Comparison of ENCODE assay signal across 7 mouse cellular contexts in genomic region chrX:170841108-170841507, GRCm38 (mm10).
A peak's percentile ranks its signal among the peaks of the same experiment; 100 is the strongest.
DNase-seq lines count a peak whose midpoint lies in the region; ATAC-seq and TF ChIP-seq lines count a peak whose summit lies in the region.
"Not testable (repeated sequence)": the region's sequence is repeated elsewhere in the genome, so short reads cannot be mapped to it uniquely, and the experiment has no call there.

No protein-coding gene starts in this region.

- not testable (repeated sequence) for TF ChIP-seq EP300 in liver, postnatal 0 days (IDR thresholded peaks at IDR 0.05; ENCODE audit: low read depth)

- not testable (repeated sequence) for H3K9ac ChIP-seq in hindbrain, postnatal 0 days (replicated peaks; ENCODE audit: low read length); liver, postnatal 0 days (replicated peaks); midbrain, embryonic 11.5 days (ENCODE audit: low read length)

- H3K9me3 ChIP-seq in hindbrain, postnatal 0 days (ENCODE audit: low read length); liver, postnatal 0 days (ENCODE audit: low read length): not testable (repeated sequence)
- peaks cover 20% of the 10 kb centered on the region for H3K9me3 ChIP-seq in megakaryocyte, embryonic 14.5 days
- peaks cover 14% of the 10 kb centered on the region for H3K9me3 ChIP-seq in midbrain, embryonic 11.5 days (ENCODE audit: control insufficient read depth, low read length)

- not testable (repeated sequence) for H3K27me3 ChIP-seq in hindbrain, postnatal 0 days (ENCODE audit: insufficient read depth, low read length); liver, postnatal 0 days (ENCODE audit: insufficient read depth, low read length); megakaryocyte, embryonic 14.5 days (replicated peaks); midbrain, embryonic 11.5 days (ENCODE audit: control insufficient read depth, insufficient read depth, low read length)

- not testable (repeated sequence) for H3K27ac ChIP-seq in hindbrain, postnatal 0 days; liver, postnatal 0 days (ENCODE audit: low read depth); midbrain, embryonic 11.5 days (ENCODE audit: low read depth, low read length)

- not testable (repeated sequence) for TF ChIP-seq CTCF in hindbrain, postnatal 0 days (IDR thresholded peaks at IDR 0.05; ENCODE audit: low read depth); liver, postnatal 0 days (IDR thresholded peaks at IDR 0.05; ENCODE audit: low read depth)

- 70% methylated on average over 5 of the region's 5 CpGs for WGBS in hindbrain, postnatal 0 days
- WGBS in liver, postnatal 0 days (ENCODE audit: insufficient replicate concordance): 53% methylated on average over 5 of the region's 5 CpGs
- 71% methylated on average over 5 of the region's 5 CpGs for WGBS in midbrain, embryonic 11.5 days

- not testable (repeated sequence) for H3K36me3 ChIP-seq in hindbrain, postnatal 0 days (ENCODE audit: insufficient read depth, low read length); liver, postnatal 0 days (replicated peaks; ENCODE audit: insufficient read depth, low read length); megakaryocyte, embryonic 14.5 days (replicated peaks; ENCODE audit: low read length); midbrain, embryonic 11.5 days (ENCODE audit: control insufficient read depth, insufficient read depth, low read length)

- ATAC-seq in hindbrain, postnatal 0 days; liver, postnatal 0 days; midbrain, embryonic 11.5 days (ENCODE audit: low FRiP score): not testable (repeated sequence)

- H3K4me1 ChIP-seq in hindbrain, postnatal 0 days (ENCODE audit: insufficient read depth, low read length); liver, postnatal 0 days (ENCODE audit: insufficient read depth); megakaryocyte, embryonic 14.5 days; midbrain, embryonic 11.5 days (ENCODE audit: control insufficient read depth, insufficient read depth, low read length): not testable (repeated sequence)

- H3K4me3 ChIP-seq in hindbrain, postnatal 0 days (ENCODE audit: low read length); liver, postnatal 0 days (ENCODE audit: low read depth, low read length); midbrain, embryonic 11.5 days (ENCODE audit: low read depth, low read length): not testable (repeated sequence)
- peak overlapping the region; percentile 33 for H3K4me3 ChIP-seq in megakaryocyte, embryonic 14.5 days (replicated peaks)

- DNase-seq in embryo, embryonic 10 days (ENCODE audit: low spot score): peak; percentile 2
- peak; percentile 1 for DNase-seq in gastrocnemius, postnatal 25 days
- DNase-seq in hindbrain, postnatal 0 days (ENCODE audit: low spot score): peak; percentile 1
- peak; percentile 11 for DNase-seq in liver, postnatal 0 days
- peak; percentile 56 for DNase-seq in midbrain, embryonic 11.5 days (ENCODE audit: low spot score, missing footprints)
- DNase-seq in testis, postnatal 14 days (ENCODE audit: low spot score): peak; percentile 3

- not testable (repeated sequence) for H3K4me2 ChIP-seq in hindbrain, postnatal 0 days (ENCODE audit: low read depth, low read length); liver, postnatal 0 days (ENCODE audit: low read depth, low read length); midbrain, embryonic 11.5 days

Comparison
In these comparisons a context has a peak if more than half of its experiments do, and no peak if none do; other contexts are left out.
1. DNase-seq: peak in every context shown above with its lines; median percentile 56 in midbrain, embryonic 11.5 days; 11 in liver, postnatal 0 days; 3 in testis, postnatal 14 days; 2 in embryo, embryonic 10 days; 1 in gastrocnemius, postnatal 25 days; 1 in hindbrain, postnatal 0 days.